Mouse (Mus musculus) liver, embryonic 11.5 days (tissue): ENCODE data around the gene St6galnac6. TPM values are rescaled to one million over a fixed set of nuclear protein-coding genes. Genes with fewer than 3 reads are reported as not detected.

Experiments used
- ATAC-seq: fragments of 200-750 bp; cut with Nextera tagmentation; replicated peaks from 2 replicates; pipeline ENCODE4 v1.8.0; 2017; ENCODE audit warnings: moderate number of reproducible peaks, mild to moderate bottlenecking, moderate TSS enrichment, moderate library complexity; ENCODE audit not compliant: low FRiP score
- DNase-seq: peaks from one replicate; pipeline ENCODE4 v3.0.0-alpha.2; 2017; ENCODE audit warnings: low spot score
- H3K27ac ChIP-seq: fragments of 300-500 bp; sonication (generic); 2 replicates; pipeline ENCODE4 v1.5.1; 2014; ENCODE audit warnings: mild to moderate bottlenecking, low read depth, low read length, control low read depth
- H3K27me3 ChIP-seq: fragments of 300-500 bp; sonication (generic); replicated peaks from 2 replicates; pipeline ENCODE4 v1.6.1; 2014; ENCODE audit warnings: low read length, mixed read lengths; ENCODE audit not compliant: control insufficient read depth, insufficient read depth
- H3K36me3 ChIP-seq: fragments of 300-500 bp; sonication (generic); 2 replicates; pipeline ENCODE4 v1.6.1; 2014; ENCODE audit warnings: mild to moderate bottlenecking, low read length, moderate library complexity, mixed read lengths; ENCODE audit not compliant: control insufficient read depth, insufficient read depth
- H3K4me1 ChIP-seq: fragments of 300-500 bp; sonication (generic); replicated peaks from 2 replicates; pipeline ENCODE4 v1.6.1; 2014; ENCODE audit warnings: low read length, mixed read lengths; ENCODE audit not compliant: control insufficient read depth, insufficient read depth
- H3K4me2 ChIP-seq: fragments of 300-500 bp; sonication (generic); 2 replicates; pipeline ENCODE4 v1.6.1; 2014; ENCODE audit warnings: mild to moderate bottlenecking, control low read depth, moderate library complexity
- H3K4me3 ChIP-seq: fragments of 300-500 bp; sonication (generic); 2 replicates; pipeline ENCODE4 v1.5.1; 2014; ENCODE audit warnings: low read depth, low read length, control low read depth
- H3K9ac ChIP-seq: fragments of 300-500 bp; sonication (generic); 2 replicates; pipeline ENCODE4 v1.6.1; 2014; ENCODE audit warnings: low read depth, low read length, control low read depth
- H3K9me3 ChIP-seq: fragments of 300-500 bp; sonication (generic); 2 replicates; pipeline ENCODE4 v1.6.1; 2016; ENCODE audit warnings: low read length, inconsistent platforms, mixed read lengths; ENCODE audit not compliant: control insufficient read depth
- WGBS: fragments of 180-500 bp; shearing (Covaris S2); extraction: QIAGEN DNeasy Blood & Tissue Kit; methylation state at CpG from one replicate; pipeline ENCODE4 v1.1.7; 2014; 5-methylcytosine and 5-hydroxymethylcytosine counted together
- polyA plus RNA-seq: library from polyadenylated mRNA; unstranded; fragments of >200 nt; fragmentation: Nextera tagmentation; extraction: Ambion mirVana; gene quantifications from 2 replicates; pipeline ENCODE4 v1.2.1, GENCODE M21; 2014

The St6galnac6 gene
- polyA plus RNA-seq, 1 experiment from 2014 or later: 10.6 TPM

DNA sequence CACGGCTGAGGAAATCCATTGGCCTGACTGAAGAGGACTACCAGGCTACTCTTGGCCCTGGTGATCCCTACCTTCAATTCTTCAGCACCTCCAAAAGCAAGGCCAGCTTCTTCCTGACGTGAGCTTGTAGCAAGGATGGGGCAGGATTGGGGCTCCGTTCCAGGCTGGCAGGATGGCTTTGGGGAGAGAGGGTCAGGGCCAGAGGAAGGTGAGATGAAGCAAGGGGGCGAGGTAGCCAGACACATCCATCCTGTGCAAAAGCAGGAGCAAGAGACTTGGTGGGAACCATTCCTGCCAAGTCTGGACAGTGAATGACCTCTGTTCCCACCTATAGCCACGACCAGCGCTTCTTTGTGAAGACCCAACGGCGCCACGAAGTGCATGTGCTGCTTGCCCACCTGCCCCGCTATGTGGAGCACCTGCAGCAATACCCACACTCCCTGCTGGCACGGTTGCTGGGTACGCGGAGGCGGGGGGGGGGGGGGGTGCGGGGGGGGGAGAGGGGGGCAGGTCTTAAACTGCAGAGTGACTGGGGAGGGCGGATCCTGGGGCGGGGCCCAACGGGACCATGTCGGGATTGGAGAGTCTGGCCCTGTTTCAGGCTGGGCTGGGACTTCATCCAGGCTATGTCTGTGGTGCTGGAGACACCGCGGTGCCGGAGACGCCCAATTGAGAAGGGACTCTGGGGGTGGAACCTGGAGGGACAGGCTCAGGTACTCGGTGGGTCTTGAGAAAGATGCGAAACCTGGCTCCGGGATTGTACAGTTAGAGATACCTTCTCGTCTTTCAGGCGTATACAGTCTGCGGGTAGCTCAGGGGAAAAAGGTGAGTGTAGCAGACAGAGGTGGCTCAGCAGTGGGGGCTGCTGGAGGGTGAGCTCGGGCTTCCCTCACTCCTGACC is 21.1 kb upstream of the St6galnac6 start:
- ATAC-seq (no peak), DNase-seq (no peak)
- Histone ChIP-seq H3K27me3 (peaks cover 41% of the 10 kb centered on the region), H3K36me3 (0 out of 2 replicates have a peak, but pooled peaks cover under 1% of the 10 kb centered on the region), H3K9me3 (no peaks in the 10 kb centered on the region), H3K4me2 (no peak overlapping the region), H3K9ac (no peak overlapping the region), H3K4me1 (peaks cover 11% of the 10 kb centered on the region), H3K4me3 (no peak overlapping the region), H3K27ac (no peak overlapping the region)
- WGBS: 38% methylated on average over 25 of the region's 30 CpGs

DNA sequence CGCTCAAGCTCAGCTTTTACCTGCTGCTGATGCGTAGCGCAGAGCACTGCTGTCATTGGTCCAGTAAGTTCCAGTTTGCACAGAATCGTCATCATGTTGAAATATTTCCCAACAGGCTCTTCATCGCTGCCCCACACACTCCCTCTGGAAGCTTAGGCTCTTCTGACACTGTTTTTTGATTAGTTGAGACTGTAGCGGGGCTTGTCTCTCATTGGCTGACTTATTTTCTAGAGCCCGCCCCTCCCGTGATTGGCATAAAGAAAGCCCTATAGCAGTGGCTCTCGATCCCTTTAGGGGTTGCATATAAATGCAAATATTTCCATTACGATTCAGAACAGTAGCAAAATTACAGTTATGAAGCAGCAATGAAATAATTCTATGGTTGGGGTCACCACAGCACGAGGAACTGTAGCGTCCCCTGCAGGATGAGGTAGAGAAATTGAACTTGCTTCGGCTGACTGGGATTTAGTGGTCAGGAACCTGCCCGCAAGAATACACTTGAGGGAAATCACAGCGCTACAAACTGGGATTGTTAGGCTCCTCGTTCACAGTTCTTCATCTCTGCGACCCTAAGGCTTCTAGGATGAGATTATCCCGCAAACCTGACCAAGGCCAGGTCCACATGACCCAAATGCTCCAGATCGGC is 17.9 kb upstream of the St6galnac6 start:
- DNase-seq: no peak
- ATAC-seq: no peak; the same call in 1 of the 2 replicates
- peak overlapping the region; percentile 53 for H3K4me2 ChIP-seq
- H3K27me3 ChIP-seq: peaks cover 30% of the 10 kb centered on the region
- H3K9me3 ChIP-seq: no peaks in the 10 kb centered on the region
- H3K9ac ChIP-seq: no peak overlapping the region
- no peak overlapping the region for H3K27ac ChIP-seq
- H3K4me1 ChIP-seq: peaks cover 8% of the 10 kb centered on the region
- 39% methylated on average over 19 of the region's 19 CpGs for WGBS
- peak overlapping the region; percentile 27 for H3K4me3 ChIP-seq
- no peaks in the 10 kb centered on the region for H3K36me3 ChIP-seq

DNA sequence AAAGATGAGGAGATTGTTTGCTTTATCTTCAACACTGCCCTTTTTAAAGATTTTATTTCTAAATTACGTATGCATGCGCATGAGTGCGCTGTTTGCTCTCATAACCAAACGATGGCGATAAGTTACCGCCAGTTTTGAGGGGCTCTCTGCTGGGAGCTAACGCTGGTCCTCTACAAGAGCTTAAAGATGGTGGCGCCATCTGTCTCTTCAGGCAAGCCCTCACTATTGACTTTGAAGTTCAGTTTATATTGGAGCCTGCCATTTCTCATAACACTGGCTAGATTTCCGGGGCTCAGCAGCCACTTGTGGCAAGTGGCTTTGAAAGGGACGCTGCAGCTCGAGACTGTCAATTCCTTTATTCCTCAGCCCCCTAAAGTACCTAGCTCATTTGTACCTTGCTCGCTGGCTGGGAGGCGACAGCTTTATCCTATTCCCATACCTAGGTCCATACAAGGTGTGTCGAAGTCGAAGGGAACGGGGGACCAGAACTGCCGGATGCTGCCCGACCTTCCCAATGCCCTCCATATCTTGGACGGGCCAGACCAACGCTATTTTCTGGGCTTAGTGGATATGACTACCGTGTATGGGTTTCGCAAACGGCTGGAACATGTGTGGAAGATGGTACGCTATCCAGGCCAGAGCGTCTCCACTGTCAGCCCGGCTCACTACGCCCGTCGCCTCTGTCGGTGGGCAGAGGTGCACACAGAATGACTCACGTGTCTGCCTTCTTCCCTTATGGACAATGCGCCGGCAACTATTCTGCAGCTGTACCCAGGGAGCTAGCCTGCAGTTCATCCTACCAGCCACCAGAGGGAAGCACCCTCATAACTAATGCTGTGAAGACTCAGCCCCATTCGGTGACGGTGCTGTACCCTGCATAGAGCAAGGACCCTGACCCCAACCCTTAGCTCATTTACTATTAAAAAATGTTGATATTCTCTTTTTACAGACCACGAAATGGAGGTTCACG is 16.4 kb upstream of the St6galnac6 start:
- no peaks in the 10 kb centered on the region for H3K9me3 ChIP-seq
- 12% methylated on average over 37 of the region's 37 CpGs for WGBS
- H3K9ac ChIP-seq: peak overlapping the region; percentile 3; the same call in 1 of the 2 replicates
- peak overlapping the region; percentile 62 for H3K4me2 ChIP-seq
- peak; percentile 77 for DNase-seq
- ATAC-seq: peak; percentile 57
- no peak overlapping the region for H3K27ac ChIP-seq
- H3K4me1 ChIP-seq: peaks cover 13% of the 10 kb centered on the region
- peak overlapping the region; percentile 31 for H3K4me3 ChIP-seq
- peaks cover 21% of the 10 kb centered on the region for H3K27me3 ChIP-seq
- no peaks in the 10 kb centered on the region for H3K36me3 ChIP-seq

DNA sequence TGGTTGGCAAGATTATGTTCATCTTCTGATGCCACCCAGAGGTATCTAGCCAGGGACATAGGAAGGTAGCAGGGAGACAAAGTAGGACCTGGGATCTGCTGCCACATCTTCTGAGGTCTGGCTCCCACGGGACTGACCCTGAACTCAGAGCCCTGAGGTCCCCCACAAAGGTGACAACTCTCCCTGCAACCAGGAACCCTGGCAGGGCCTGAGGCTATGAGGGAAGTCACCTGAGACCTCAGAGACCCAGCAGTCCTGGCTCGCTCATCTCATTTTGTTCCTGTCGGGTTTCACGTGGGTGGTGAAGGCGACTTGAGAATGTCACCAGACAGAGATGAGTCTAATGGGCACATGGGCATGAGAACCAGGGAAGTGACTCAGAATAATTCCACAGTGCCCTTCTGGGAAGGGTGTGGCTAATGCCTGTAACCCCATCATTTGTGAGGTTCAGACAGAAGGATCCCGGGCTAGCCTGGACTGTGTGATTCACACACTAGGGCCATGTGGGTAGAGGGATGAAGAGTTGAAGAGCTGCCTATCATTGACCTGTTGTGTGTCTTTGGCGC is 14.3 kb upstream of the St6galnac6 start:
- Histone ChIP-seq H3K27me3 (peaks cover 3% of the 10 kb centered on the region), H3K27ac (no peak overlapping the region), H3K4me3 (no peak overlapping the region), H3K36me3 (no peaks in the 10 kb centered on the region; the same call in 1 of the 2 replicates), H3K9me3 (no peaks in the 10 kb centered on the region), H3K4me1 (peaks cover 19% of the 10 kb centered on the region), H3K9ac (no peak overlapping the region), H3K4me2 (no peak overlapping the region)
- ATAC-seq (no peak), DNase-seq (no peak)
- WGBS: 79% methylated on average over 7 of the region's 7 CpGs

DNA sequence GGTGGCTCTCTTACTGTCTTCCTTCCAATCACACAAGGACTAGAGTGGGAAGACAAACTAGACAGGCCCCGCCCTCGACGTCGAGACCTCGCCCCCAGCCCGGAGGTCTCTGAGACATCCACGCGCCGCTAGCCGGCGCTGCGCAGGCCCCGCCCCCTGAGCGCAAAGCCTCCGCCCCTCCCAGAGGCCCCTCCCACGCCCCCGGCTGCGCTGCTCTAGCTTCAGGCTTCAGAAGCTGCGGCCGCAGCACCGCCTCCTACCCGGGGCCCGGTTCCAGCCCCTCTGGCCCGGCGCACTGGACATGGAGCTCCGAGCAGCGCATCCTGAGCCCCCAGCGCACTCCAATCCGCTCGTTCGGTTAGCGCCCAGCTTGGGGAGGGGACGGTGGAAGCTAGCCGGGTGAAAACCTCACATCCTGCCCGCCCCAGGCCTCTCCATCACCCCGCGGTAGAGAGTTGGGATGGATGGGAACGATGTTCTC is 12.6 kb upstream of the St6galnac6 start, which contains the start of gene St6galnac4:
Gene St6galnac4 (plus strand): TSS at position 225 of the 481 bp plus-strand sequence.
- H3K4me1 ChIP-seq: peaks cover 19% of the 10 kb centered on the region
- no peaks in the 10 kb centered on the region; the same call in 1 of the 2 replicates for H3K27me3 ChIP-seq

DNA sequence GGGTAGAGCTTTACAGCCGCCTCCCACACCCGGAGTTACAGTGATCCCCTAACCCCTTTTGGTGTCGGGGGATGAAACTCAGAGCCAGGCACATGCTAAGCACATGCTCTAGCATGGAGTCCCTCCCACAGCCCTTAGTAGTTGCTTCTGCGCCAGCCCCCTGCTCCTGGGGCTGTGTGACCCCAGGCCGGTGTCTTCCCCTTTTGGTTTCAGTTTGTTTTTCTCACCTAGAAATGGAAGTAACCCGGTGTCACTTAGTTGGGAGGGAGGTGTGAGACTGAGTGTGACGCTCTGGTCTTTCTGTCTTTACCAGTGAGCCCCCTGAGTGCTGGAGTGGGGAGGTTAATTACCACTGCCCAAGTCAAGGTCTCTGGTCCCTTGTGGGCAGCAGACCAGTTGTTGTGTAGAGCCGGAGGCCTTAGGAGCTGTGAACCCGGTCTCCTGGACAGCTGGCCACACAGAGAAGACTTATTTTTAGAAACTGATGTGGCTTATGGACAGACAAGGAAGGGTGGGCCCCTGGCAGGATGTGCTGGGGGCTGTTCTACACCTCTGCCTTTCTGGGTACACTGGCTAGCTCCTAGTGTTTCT is 11.7 kb upstream of the St6galnac6 start:
- Histone ChIP-seq H3K4me1 (peaks cover 19% of the 10 kb centered on the region), H3K27ac (peak overlapping the region; percentile 33; the same call in 1 of the 2 replicates), H3K27me3 (no peaks in the 10 kb centered on the region), H3K9ac (peak overlapping the region; percentile 63), H3K9me3 (no peaks in the 10 kb centered on the region), H3K36me3 (peaks cover 2% of the 10 kb centered on the region; the same call in 1 of the 2 replicates), H3K4me3 (peak overlapping the region; percentile 58), H3K4me2 (peak overlapping the region; percentile 75)
- DNase-seq: peak; percentile 50
- no peak; the same call in 1 of the 2 replicates for ATAC-seq
- WGBS: 10% methylated on average over 9 of the region's 9 CpGs

More for the DNA sequence above, 12.6 kb upstream of the St6galnac6 start, which contains the start of gene St6galnac4:
- H3K27ac ChIP-seq: peak within 1 kb of the TSS; percentile 33; the same call in 1 of the 2 replicates
- under 1% methylated on average over 38 of the region's 38 CpGs for WGBS
- ATAC-seq (peak; percentile 87), DNase-seq (peak; percentile 95)
- H3K9ac ChIP-seq: peak within 1 kb of the TSS; percentile 63
- H3K36me3 ChIP-seq: peaks cover 2% of the 10 kb centered on the region; the same call in 1 of the 2 replicates
- peak within 1 kb of the TSS; percentile 58 for H3K4me3 ChIP-seq
- H3K4me2 ChIP-seq: peak within 1 kb of the TSS; percentile 75
- H3K9me3 ChIP-seq: no peaks in the 10 kb centered on the region

DNA sequence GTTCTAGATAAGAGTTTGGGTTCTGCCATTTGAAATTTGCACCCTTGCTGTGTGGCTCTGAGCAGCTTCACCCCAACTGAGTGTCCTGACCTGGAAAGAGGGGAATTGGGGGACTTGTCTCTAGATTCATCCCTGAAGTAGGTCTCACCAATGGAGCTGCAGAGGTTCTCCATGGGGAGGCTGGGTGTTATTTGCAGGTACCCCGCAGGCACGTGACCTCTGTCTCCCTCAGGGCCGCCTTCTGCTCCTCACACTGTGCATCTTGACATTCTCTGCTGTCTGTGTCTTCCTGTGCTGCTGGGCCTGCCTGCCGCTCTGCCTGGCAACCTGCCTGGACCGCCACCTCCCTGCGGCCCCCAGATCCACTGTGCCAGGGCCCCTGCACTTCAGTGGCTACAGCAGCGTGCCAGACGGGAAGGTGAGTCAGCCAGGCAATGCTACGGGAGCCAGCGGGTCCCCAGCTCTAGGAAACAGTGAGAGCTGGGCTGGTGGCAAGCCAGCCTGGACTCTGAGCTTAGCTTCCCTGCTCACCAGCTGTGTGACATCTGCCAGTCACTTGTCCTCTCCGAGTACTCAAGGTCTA is 10.2 kb upstream of the St6galnac6 start:
- H3K9me3 ChIP-seq: no peaks in the 10 kb centered on the region
- WGBS: 79% methylated on average over 11 of the region's 11 CpGs
- no peak for DNase-seq
- H3K4me1 ChIP-seq: peaks cover 13% of the 10 kb centered on the region
- ATAC-seq: no peak
- H3K4me3 ChIP-seq: no peak overlapping the region
- no peak overlapping the region for H3K27ac ChIP-seq
- 0 out of 2 replicates have a peak overlapping the region, but pooled peaks have one; percentile 6 for H3K9ac ChIP-seq
- H3K36me3 ChIP-seq: peaks cover 9% of the 10 kb centered on the region
- peak overlapping the region; percentile 32 for H3K4me2 ChIP-seq
- H3K27me3 ChIP-seq: no peaks in the 10 kb centered on the region
